Mouse (Mus musculus) lung, embryonic 15.5 days (tissue): Measurements from ENCODE around the gene Cd109. TPM values are rescaled to one million over a fixed set of nuclear protein-coding genes. Genes with fewer than 3 reads are reported as not detected.
A peak's percentile ranks its signal among the peaks of the same experiment; 100 is the strongest.

Experiments used
- ATAC-seq: fragments of 200-750 bp; cut with Nextera tagmentation; 2 replicates; pipeline ENCODE4 v1.8.0; 2017; ENCODE audit warnings: moderate number of reproducible peaks, borderline replicate concordance; ENCODE audit not compliant: low FRiP score, low TSS enrichment; ENCODE audit errors: extremely low read depth
- H3K27ac ChIP-seq: fragments of 300-500 bp; sonication (generic); 2 replicates; pipeline ENCODE4 v1.5.1; 2015; ENCODE audit warnings: moderate library complexity, mild to moderate bottlenecking, inconsistent platforms
- H3K27me3 ChIP-seq: fragments of 300-500 bp; sonication (generic); 2 replicates; pipeline ENCODE4 v1.6.1; 2015; ENCODE audit warnings: inconsistent platforms
- H3K36me3 ChIP-seq: fragments of 300-500 bp; sonication (generic); 2 replicates; pipeline ENCODE4 v1.6.1; 2015; ENCODE audit warnings: inconsistent platforms
- H3K4me1 ChIP-seq: fragments of 300-500 bp; sonication (generic); 2 replicates; pipeline ENCODE4 v1.6.1; 2015; ENCODE audit warnings: inconsistent platforms
- H3K4me2 ChIP-seq: fragments of 300-500 bp; sonication (generic); 2 replicates; pipeline ENCODE4 v1.6.1; 2015; ENCODE audit warnings: inconsistent platforms, mild to moderate bottlenecking, moderate library complexity
- H3K4me3 ChIP-seq: fragments of 300-500 bp; sonication (generic); 2 replicates; pipeline ENCODE4 v1.5.1; 2015; ENCODE audit warnings: mild to moderate bottlenecking, inconsistent platforms
- H3K9ac ChIP-seq: fragments of 300-500 bp; sonication (generic); 2 replicates; pipeline ENCODE4 v1.6.1; 2015; ENCODE audit warnings: inconsistent platforms
- H3K9me3 ChIP-seq: fragments of 300-500 bp; sonication (generic); 2 replicates; pipeline ENCODE4 v1.6.1; 2016; ENCODE audit warnings: inconsistent platforms
- WGBS: fragments of 180-500 bp; shearing (Covaris S2); methylation state at CpG from one replicate; pipeline ENCODE4 v1.1.7; 2015; 5-methylcytosine and 5-hydroxymethylcytosine counted together
- polyA plus RNA-seq: library from polyadenylated mRNA; unstranded; fragments of >200 nt; fragmentation: Nextera tagmentation; extraction: Ambion mirVana; gene quantifications from 2 replicates; pipeline ENCODE4 v1.2.1, GENCODE M21; 2015

The Cd109 gene
- polyA plus RNA-seq, result 9.8 and 10.8 TPM in 2 replicates

DNA sequence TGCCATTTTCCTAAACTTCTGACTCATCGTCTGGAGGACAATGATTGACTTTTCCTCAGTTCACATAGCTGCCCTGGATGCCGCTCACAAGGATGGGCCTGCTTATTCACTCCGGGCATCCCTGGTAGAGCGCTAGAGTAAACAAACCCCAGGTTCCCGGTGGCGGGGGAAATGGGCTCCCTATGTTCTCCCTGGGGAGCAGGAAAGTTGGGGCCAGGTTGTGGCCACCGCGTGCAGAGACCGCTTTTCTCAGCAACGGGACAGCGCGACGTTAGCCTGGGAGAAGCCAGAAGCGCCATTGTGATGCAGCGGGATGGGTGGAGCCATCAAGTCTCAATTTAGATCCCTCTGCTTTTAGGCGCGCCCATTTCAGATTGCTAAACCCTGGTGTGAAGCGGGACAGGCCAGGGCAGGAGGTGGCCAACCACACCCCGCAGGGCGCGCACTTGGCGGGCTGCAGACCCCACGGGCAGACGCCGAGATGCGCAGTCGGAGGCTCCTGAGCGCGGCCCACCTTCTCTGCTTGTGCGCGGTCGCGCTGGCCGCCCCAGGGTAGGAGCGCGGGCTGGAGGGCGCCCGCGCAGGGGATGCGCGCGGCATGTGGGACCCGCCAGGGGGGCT, at the start of gene Cd109:
Gene Cd109, plus strand, starts transcription at position 146 of the 621 bp plus-strand sequence.
- peak; percentile 62 for ATAC-seq
- Histone ChIP-seq H3K9me3 (no peaks in the 10 kb centered on the region), H3K9ac (peak within 1 kb of the TSS; percentile 56), H3K4me1 (0 out of 2 replicates have a peak, but pooled peaks cover 4% of the 10 kb centered on the region), H3K4me3 (peak within 1 kb of the TSS; percentile 66), H3K27me3 (peaks cover 12% of the 10 kb centered on the region; the same call in 1 of the 2 replicates), H3K27ac (peak within 1 kb of the TSS; percentile 45), H3K36me3 (no peaks in the 10 kb centered on the region), H3K4me2 (peak within 1 kb of the TSS; percentile 97)
- WGBS, result under 1% methylated on average over 43 of the region's 43 CpGs

DNA sequence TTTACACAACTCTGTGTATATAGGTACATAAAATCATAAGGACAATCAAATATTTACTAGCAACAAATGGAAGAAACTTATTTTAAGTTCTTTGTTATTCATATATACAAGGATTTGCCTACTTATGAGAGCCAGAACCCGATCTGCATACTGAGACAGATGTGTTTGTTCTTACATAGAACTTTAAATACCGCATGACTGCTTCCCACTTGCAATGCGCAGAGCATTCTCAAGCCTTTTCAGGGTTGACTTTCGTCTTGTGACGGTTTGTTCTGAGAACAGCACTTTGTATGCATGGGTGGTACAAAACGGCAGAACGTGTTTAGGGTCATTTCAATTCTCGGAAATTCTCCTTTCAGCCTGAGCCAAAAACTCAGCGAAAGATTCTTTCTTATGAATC, 45.4 kb upstream of the Cd109 start:
- no peak overlapping the region for H3K4me2 ChIP-seq

DNA sequence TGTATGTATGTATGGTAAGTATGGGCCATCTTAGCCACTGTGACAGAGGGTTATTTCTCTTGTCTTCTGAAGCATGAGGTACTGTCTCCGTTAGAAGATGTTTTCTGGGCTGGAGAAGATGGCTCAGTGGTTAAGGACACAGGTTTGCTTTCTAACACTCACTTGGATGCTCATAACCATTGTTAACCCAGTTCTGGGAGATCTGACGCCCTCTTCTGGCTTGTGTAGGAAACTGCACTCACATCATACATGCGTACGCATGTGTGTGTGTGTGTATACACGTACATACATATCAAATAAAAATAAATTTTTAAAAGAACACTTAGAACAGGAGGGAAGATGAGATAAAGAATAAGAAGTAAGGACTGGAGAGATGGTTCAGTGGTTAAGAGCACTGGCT, 38.9 kb upstream of the Cd109 start:
- Histone ChIP-seq H3K27ac (no peak overlapping the region), H3K4me3 (no peak overlapping the region), H3K4me1 (no peaks in the 10 kb centered on the region), H3K9me3 (no peaks in the 10 kb centered on the region), H3K4me2 (no peak overlapping the region), H3K36me3 (0 out of 2 replicates have a peak, but pooled peaks cover 14% of the 10 kb centered on the region), H3K27me3 (no peaks in the 10 kb centered on the region), H3K9ac (no peak overlapping the region)
- no peak for ATAC-seq
- WGBS, result 86% methylated on average over 5 of the region's 5 CpGs

More for the DNA sequence above, 45.4 kb upstream of the Cd109 start:
- Histone ChIP-seq H3K9ac (no peak overlapping the region), H3K9me3 (no peaks in the 10 kb centered on the region), H3K27ac (no peak overlapping the region), H3K4me1 (no peaks in the 10 kb centered on the region), H3K36me3 (peaks cover 7% of the 10 kb centered on the region; the same call in 1 of the 2 replicates), H3K4me3 (no peak overlapping the region), H3K27me3 (no peaks in the 10 kb centered on the region)
- 93% methylated on average over 9 of the region's 9 CpGs for WGBS
- no peak for ATAC-seq

DNA sequence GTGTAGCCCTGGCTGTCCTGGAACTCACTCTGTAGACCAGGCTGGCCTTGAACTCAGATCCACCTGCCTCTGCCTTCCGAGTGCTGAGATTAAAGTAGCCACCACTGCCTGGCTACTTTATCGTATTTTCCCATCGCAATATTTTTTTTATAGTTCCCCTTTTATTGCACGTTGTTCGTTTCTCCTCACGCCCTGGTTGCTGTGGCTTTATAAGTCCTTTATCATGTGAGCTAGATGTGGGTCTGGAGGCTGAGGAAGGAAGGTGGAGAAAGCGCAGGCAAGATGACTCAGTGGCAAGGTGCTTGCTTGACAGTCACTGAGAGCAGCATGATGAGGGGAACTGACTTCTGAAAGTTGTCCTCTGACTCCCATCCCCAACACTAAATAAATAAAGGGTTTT, 36.5 kb upstream of the Cd109 start:
- no peak overlapping the region for H3K4me3 ChIP-seq
- no peak overlapping the region for H3K27ac ChIP-seq
- no peak for ATAC-seq
- no peak overlapping the region for H3K4me2 ChIP-seq
- 86% methylated on average over 7 of the region's 7 CpGs for WGBS
- H3K27me3 ChIP-seq, result no peaks in the 10 kb centered on the region
- H3K9me3 ChIP-seq, result no peaks in the 10 kb centered on the region
- no peak overlapping the region for H3K9ac ChIP-seq
- H3K4me1 ChIP-seq, result no peaks in the 10 kb centered on the region
- H3K36me3 ChIP-seq, result 0 out of 2 replicates have a peak, but pooled peaks cover 14% of the 10 kb centered on the region

DNA sequence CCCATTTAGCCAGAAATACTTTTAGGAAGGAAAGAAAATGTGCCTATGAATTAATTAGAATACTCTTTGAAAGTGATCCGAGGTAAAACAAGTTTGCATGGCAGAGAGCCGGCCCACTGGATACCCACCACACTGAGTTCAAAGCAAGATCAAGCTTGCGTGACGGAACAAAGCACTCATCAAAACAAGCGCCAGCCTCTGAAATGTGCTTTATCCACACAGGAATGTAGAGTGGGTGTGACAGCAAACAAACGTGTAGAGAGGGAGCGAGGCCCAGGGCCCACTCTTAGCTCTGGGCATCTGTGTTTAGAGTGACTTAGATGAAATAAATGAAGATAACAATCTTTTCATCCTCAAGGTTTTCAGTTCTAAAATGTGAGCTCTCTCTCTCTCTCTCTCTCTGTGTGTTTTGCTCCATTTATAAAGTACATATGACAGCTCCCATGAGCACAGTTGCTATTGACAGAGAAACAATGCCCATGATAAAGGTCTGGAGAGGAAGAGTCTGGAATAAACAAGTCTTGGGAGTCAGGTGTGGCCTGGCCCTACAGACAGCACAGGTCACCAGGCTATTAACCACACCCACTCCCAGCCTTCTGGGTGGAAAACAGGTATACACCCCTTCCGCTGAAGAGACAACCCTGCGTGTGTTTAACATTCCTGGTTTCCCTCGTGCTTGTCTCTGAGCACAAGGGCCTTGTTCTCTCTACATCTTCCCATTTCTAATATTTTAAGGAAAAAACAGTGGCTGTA, 35.5 kb upstream of the Cd109 start:
- H3K36me3 ChIP-seq, result 0 out of 2 replicates have a peak, but pooled peaks cover 14% of the 10 kb centered on the region
- no peak; the same call in 1 of the 2 replicates for ATAC-seq
- H3K9me3 ChIP-seq, result no peaks in the 10 kb centered on the region
- WGBS, result 41% methylated on average over 10 of the region's 10 CpGs
- H3K4me3 ChIP-seq, result no peak overlapping the region
- H3K27ac ChIP-seq, result no peak overlapping the region
- no peaks in the 10 kb centered on the region for H3K4me1 ChIP-seq
- no peak overlapping the region for H3K4me2 ChIP-seq
- no peak overlapping the region for H3K9ac ChIP-seq
- H3K27me3 ChIP-seq, result no peaks in the 10 kb centered on the region

DNA sequence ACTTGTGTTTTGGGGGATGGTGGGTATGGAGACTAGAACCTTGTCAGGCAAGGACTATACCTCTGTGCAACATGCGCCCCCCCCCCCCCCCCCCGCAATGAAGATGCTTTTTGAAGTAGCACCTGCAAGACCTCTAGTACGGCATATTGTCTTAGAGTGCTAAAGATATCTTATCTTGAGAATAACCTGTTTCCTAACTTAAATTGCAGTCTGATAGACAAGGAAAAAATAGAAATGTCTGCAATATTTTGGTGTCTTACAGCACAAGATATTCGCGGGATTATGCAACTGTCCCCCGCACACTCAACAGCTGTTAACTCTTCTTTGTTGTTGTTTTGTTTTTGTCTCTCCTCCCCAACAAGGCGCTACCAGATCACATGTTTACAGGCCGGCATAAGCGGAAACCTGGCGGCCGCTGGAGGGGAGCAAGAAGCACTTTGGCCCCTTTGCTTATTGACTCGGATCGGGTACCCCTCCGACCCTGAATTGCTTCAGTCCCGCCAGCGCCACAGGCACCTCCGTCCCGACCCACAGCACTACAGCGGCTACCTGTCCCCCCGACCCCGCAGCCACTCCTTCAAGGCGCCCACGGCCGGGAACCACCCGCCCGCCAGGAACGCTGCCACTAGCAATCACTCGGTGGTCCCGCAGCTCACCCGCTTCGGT, 28.0 kb upstream of the Cd109 start:
- Histone ChIP-seq H3K9ac (peak overlapping the region; percentile 59), H3K4me1 (peaks cover 11% of the 10 kb centered on the region; the same call in 1 of the 2 replicates), H3K4me3 (peak overlapping the region; percentile 63), H3K27me3 (no peaks in the 10 kb centered on the region), H3K4me2 (peak overlapping the region; percentile 58), H3K36me3 (no peaks in the 10 kb centered on the region), H3K27ac (peak overlapping the region; percentile 12; the same call in 1 of the 2 replicates), H3K9me3 (no peaks in the 10 kb centered on the region)
- WGBS, result 1% methylated on average over 31 of the region's 31 CpGs
- ATAC-seq, result 0 out of 2 replicates have a peak, but pooled peaks have one; percentile 28

DNA sequence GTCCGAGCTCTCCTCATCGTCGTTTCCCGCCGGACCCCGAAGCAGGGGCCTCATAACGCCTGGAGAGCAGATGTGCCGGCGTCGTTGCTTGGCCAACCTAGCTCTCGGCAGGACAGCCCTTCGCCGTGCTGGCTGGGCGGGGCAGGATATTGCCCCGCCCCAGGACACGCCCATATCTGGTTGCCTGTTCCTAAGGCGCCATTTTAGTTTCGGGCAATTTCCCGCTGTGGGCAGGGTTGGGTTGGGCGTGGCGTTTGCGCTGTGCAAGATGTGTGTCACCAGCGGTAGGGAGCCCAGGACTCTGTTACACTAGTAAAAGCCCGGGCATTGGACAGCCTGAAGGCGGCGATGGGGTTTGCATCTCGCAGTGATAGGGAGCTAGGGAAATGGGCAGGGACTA, 27.4 kb upstream of the Cd109 start, which contains the start of gene Slc17a5:
Gene Slc17a5, minus strand, starts transcription at position 128 of the 400 bp plus-strand sequence.
- ATAC-seq, result peak; percentile 98
- under 1% methylated on average over 27 of the region's 27 CpGs for WGBS
- peak within 1 kb of the TSS; percentile 59 for H3K9ac ChIP-seq
- no peaks in the 10 kb centered on the region for H3K36me3 ChIP-seq
- H3K4me1 ChIP-seq, result peaks cover 11% of the 10 kb centered on the region; the same call in 1 of the 2 replicates
- no peaks in the 10 kb centered on the region for H3K9me3 ChIP-seq
- H3K4me2 ChIP-seq, result peak within 1 kb of the TSS; percentile 58
- peak within 1 kb of the TSS; percentile 63 for H3K4me3 ChIP-seq
- H3K27ac ChIP-seq, result peak within 1 kb of the TSS; percentile 15; the same call in 1 of the 2 replicates
- H3K27me3 ChIP-seq, result no peaks in the 10 kb centered on the region

DNA sequence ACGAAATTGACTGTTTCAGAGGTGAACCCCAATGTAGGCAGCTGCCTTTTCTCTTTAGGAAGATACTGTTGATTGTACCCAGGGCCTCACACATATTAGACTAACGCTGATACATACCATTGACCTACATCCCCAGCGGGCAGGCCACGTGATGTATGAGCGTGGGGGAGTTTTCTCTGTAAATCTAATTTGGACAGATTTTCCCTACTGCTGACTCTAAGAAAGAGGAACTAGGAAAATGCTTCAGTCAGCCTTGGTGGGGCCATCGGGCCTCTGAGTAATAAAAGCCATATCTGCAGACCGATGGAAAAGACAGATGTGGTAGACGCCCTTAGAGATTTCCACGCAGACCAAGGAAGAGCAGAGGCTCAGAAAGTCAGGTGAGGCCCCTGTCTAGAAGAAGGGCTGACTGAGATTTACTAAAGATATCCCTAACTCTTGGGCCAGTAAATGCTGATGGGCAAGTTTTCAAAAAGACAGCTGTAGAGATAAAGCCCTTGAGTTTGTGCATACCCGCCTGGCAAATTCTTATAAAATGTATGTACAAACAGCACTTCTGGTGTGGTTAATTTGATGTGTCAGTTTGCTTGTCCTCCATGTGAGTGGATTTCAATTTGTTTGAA, 26.8 kb upstream of the Cd109 start:
- H3K9me3 ChIP-seq, result no peaks in the 10 kb centered on the region
- no peaks in the 10 kb centered on the region for H3K27me3 ChIP-seq
- peak overlapping the region; percentile 63 for H3K4me3 ChIP-seq
- H3K27ac ChIP-seq, result 0 out of 2 replicates have a peak overlapping the region, but pooled peaks have one; percentile 15
- H3K9ac ChIP-seq, result no peak overlapping the region
- WGBS, result 77% methylated on average over 10 of the region's 10 CpGs
- ATAC-seq, result peak; percentile 30; the same call in 1 of the 2 replicates
- H3K36me3 ChIP-seq, result no peaks in the 10 kb centered on the region
- H3K4me1 ChIP-seq, result peaks cover 11% of the 10 kb centered on the region; the same call in 1 of the 2 replicates
- H3K4me2 ChIP-seq, result peak overlapping the region; percentile 58

DNA sequence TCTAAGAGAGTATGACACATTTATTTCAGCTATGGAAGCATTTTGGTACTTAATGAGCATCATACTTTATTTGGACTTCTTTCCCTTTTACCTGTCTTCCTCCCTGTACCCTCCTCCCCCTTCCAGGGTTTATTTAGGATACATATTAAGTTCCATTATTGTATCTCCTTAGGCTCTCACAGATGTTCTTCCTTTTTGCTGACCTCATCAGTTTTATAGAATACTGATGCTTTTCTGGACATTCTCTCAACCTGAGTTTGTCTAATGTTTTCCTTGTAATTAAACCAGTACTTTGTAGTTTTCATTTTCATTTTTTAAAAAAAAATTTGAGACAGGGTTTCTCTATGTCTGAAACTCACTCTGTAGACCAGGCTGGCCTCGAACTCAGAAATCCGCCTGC, 24.9 kb upstream of the Cd109 start:
- Histone ChIP-seq H3K27me3 (no peaks in the 10 kb centered on the region), H3K4me3 (no peak overlapping the region), H3K27ac (no peak overlapping the region), H3K36me3 (no peaks in the 10 kb centered on the region), H3K4me2 (no peak overlapping the region), H3K9me3 (no peaks in the 10 kb centered on the region), H3K4me1 (peaks cover 8% of the 10 kb centered on the region; the same call in 1 of the 2 replicates), H3K9ac (no peak overlapping the region)
- ATAC-seq, result no peak
- WGBS, result 89% methylated on average over 2 of the region's 2 CpGs

DNA sequence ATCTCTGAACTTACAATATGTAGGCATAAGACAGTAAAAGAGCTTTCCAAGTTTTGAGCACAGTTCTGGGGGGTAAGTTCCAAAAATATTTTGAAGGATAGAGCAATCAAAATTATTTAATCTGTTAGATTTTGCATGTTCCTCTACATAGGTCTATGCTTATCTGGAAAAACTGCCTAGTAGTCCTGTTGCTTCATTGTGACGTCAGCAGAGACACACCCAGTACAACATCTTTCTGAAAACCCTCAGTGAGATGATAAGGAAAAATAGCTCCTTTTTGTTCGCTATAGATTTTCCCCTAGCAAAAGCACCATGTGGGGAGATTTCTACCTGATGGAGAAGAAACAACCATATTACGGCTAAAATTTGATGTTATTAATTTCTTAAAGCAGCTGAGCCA, 20.1 kb upstream of the Cd109 start:
- Histone ChIP-seq H3K9ac (no peak overlapping the region), H3K4me2 (no peak overlapping the region), H3K36me3 (no peaks in the 10 kb centered on the region), H3K27ac (no peak overlapping the region), H3K9me3 (no peaks in the 10 kb centered on the region), H3K4me1 (no peaks in the 10 kb centered on the region), H3K4me3 (no peak overlapping the region), H3K27me3 (no peaks in the 10 kb centered on the region)
- 70% methylated on average over 3 of the region's 3 CpGs for WGBS
- no peak for ATAC-seq
